Mouse (Mus musculus): ENCODE measurements around the gene Gli1. TPM values are rescaled to one million over a fixed set of nuclear protein-coding genes. Genes with fewer than 3 reads are reported as not detected.

The Gli1 gene
- 1.00 TPM for polyA plus RNA-seq (2012; fragmentation: generic; extraction: Trizol)

GRCm38 (mm10) chr10:127341891-127342639 lies at the start of gene Gli1:
TSS of gene Gli1 (minus strand) at chr10:127341974.
- Histone ChIP-seq H3K36me3 (ENCODE audit: control insufficient read depth, insufficient read depth) (no peaks in the 10 kb centered on the region), H3ac (ENCODE audit: control insufficient read depth, insufficient read length) (no peak within 1 kb of the TSS), H3K79me2 (ENCODE audit: control insufficient read depth, insufficient read depth) (no peaks in the 10 kb centered on the region), H3K4me2 (ENCODE audit: low read depth) (peak within 1 kb of the TSS; percentile 100), H3K27me3 (ENCODE audit: control insufficient read depth, insufficient read depth, insufficient read length) (no peaks in the 10 kb centered on the region), H3K4me3 (peak within 1 kb of the TSS; percentile 37)
- TF ChIP-seq MYOG (IDR thresholded peaks at IDR 0.05; ENCODE audit: control insufficient read depth in 1 of 3, insufficient read depth in 1 of 3, insufficient read length in 2 of 3, low read depth in 2 of 3) (no peak), MAX (IDR thresholded peaks at IDR 0.05; ENCODE audit: low read depth) (peak; percentile 30)

DNA sequence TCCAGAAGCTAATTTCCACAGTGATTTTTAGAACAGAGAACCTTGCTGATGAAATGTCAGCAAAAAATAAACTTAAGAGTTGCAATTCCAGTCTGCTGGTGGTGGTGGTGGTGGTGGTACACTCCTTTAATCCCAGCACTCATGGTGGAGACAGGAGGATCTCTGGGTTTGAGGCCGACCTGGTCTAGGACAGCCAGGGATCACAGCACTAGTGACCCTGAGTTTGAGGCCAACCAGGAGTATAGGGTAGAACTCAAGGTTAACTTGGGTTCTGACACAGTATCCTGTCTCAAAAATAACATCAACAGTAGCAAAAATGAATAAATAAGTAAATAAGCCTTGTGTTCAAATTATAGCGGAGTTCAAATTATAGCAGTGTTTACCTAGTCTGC lies 40.0 kb upstream of the Gli1 start:
- TF ChIP-seq POLR2AphosphoS2 (IDR thresholded peaks at IDR 0.05; ENCODE audit: insufficient read length, low read depth) (no peak), TCF12 (IDR thresholded peaks at IDR 0.05; ENCODE audit: insufficient read depth, poor library complexity, severe bottlenecking) (no peak), E2F4 (IDR thresholded peaks at IDR 0.05; ENCODE audit: insufficient read depth) (no peak), SRF (IDR thresholded peaks at IDR 0.05; ENCODE audit: control insufficient read depth, insufficient read length, low read depth) (no peak), MYOG (IDR thresholded peaks at IDR 0.05; ENCODE audit: control insufficient read depth in 1 of 3, insufficient read depth in 1 of 3, insufficient read length in 2 of 3, low read depth in 2 of 3) (no peak), USF1 (IDR thresholded peaks at IDR 0.05; ENCODE audit: low read depth) (no peak), MAX (IDR thresholded peaks at IDR 0.05; ENCODE audit: low read depth) (no peak), TCF3 (IDR thresholded peaks at IDR 0.05; ENCODE audit: insufficient read length, low read depth) (no peak), POLR2A (IDR thresholded peaks at IDR 0.05; ENCODE audit: insufficient read length, low read depth) (no peak), MYOD1 (IDR thresholded peaks at IDR 0.05; ENCODE audit: control insufficient read depth in 1 of 3, insufficient read length in 2 of 3, low read depth in 2 of 3) (no peak), CEBPB (IDR thresholded peaks at IDR 0.05; ENCODE audit: insufficient read depth, poor library complexity, severe bottlenecking) (no peak), REST (IDR thresholded peaks at IDR 0.05; ENCODE audit: insufficient read depth, insufficient read length) (no peak)
- H3K4me2 ChIP-seq (ENCODE audit: low read depth) = peak overlapping the region; percentile 95
- peaks cover 57% of the 10 kb centered on the region for H3K79me2 ChIP-seq (ENCODE audit: control insufficient read depth, insufficient read depth)
- no peaks in the 10 kb centered on the region for H3K36me3 ChIP-seq (ENCODE audit: control insufficient read depth, insufficient read depth)
- no peaks in the 10 kb centered on the region for H3K27me3 ChIP-seq (ENCODE audit: control insufficient read depth, insufficient read depth, insufficient read length)
- peak overlapping the region; percentile 58 for H3K4me3 ChIP-seq
- H3ac ChIP-seq (ENCODE audit: control insufficient read depth, insufficient read length) = peak overlapping the region; percentile 82

DNA sequence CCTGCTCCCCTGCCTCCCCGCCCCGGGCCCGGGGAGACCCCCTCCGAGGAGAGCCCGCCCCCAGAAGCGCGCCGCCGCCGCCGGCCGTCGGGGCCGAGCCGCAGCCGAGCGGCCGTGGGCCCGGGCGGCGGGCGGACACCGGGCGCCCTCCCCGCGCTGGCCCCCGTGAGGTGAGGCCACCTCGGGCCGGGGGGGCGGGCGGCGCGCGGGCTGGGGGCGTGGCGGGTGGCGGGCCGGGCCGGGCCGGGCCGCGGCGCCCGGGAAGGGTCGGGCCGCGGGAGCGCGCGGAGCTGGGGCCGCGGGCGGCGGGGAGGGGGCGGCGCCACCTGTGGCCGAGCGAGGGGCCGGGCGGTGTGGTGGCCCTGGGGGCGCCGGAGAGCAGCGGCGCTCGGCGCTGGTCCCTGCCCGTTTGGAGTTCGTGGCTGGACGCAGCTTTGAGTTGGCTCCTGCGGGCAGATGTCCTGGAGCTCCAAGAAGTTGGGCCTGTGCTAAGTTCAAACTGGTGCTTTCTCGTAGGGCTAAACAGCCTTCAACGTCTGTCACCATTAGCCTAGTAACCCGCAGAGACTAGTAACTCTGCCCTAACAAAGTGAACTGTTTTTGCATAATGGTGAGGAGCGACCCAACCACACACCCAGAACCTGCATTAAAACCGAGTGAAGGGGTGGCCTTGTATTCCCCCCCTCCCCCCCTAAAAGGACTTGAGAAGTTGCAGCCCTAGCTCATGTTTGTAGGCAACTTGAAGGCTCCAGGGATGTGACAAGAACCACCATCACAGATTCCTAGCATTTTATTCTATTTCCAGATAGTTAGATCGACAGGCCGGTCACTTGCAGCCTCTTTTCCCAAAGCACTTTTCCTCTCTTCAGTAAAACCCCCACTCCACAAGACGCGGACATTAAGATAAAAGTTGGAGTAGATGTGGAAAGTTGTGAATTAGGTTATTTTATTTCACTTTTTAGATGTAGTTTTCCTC lies 39.3 kb upstream of the Gli1 start:
- H3K27me3 ChIP-seq (ENCODE audit: control insufficient read depth, insufficient read depth, insufficient read length) = no peaks in the 10 kb centered on the region
- TF ChIP-seq MYOD1 (IDR thresholded peaks at IDR 0.05; ENCODE audit: control insufficient read depth in 1 of 3, insufficient read length in 2 of 3, low read depth in 2 of 3) (peak in 1 of 3 experiments; percentile 60), USF1 (IDR thresholded peaks at IDR 0.05; ENCODE audit: low read depth) (no peak), POLR2A (IDR thresholded peaks at IDR 0.05; ENCODE audit: insufficient read length, low read depth) (peak; percentile 66), MYOG (IDR thresholded peaks at IDR 0.05; ENCODE audit: control insufficient read depth in 1 of 3, insufficient read depth in 1 of 3, insufficient read length in 2 of 3, low read depth in 2 of 3) (peak in 1 of 3 experiments; percentile 45)
- H3K4me3 ChIP-seq = peak overlapping the region; percentile 58
- no peaks in the 10 kb centered on the region for H3K36me3 ChIP-seq (ENCODE audit: control insufficient read depth, insufficient read depth)
- peak overlapping the region; percentile 95 for H3K4me2 ChIP-seq (ENCODE audit: low read depth)
- peak overlapping the region; percentile 82 for H3ac ChIP-seq (ENCODE audit: control insufficient read depth, insufficient read length)
- peaks cover 50% of the 10 kb centered on the region for H3K79me2 ChIP-seq (ENCODE audit: control insufficient read depth, insufficient read depth)

- peaks cover 42% of the 10 kb centered on the region for H3K79me2 ChIP-seq (ENCODE audit: control insufficient read depth, insufficient read depth)
- H3K4me3 ChIP-seq = peak within 1 kb of the TSS; percentile 58
- no peaks in the 10 kb centered on the region for H3K27me3 ChIP-seq (ENCODE audit: control insufficient read depth, insufficient read depth, insufficient read length)
- peak within 1 kb of the TSS; percentile 82 for H3ac ChIP-seq (ENCODE audit: control insufficient read depth, insufficient read length)
- H3K4me2 ChIP-seq (ENCODE audit: low read depth) = peak within 1 kb of the TSS; percentile 96
- TF ChIP-seq MYOD1 (IDR thresholded peaks at IDR 0.05; ENCODE audit: control insufficient read depth in 1 of 3, insufficient read length in 2 of 3, low read depth in 2 of 3) (peak in 1 of 3 experiments; percentile 1), POLR2A (IDR thresholded peaks at IDR 0.05; ENCODE audit: insufficient read length, low read depth) (peak; percentile 79), POLR2AphosphoS2 (IDR thresholded peaks at IDR 0.05; ENCODE audit: insufficient read length, low read depth) (peak; percentile 89), MYOG (IDR thresholded peaks at IDR 0.05; ENCODE audit: control insufficient read depth in 1 of 3, insufficient read depth in 1 of 3, insufficient read length in 2 of 3, low read depth in 2 of 3) (no peak)
- no peaks in the 10 kb centered on the region for H3K36me3 ChIP-seq (ENCODE audit: control insufficient read depth, insufficient read depth)
Measured at GRCm38 (mm10) chr10:127380251-127380691, 38.5 kb upstream of the Gli1 start, which contains the start of gene R3hdm2. TSS of gene R3hdm2 (plus strand) at chr10:127380327.

- Histone ChIP-seq H3ac (ENCODE audit: control insufficient read depth, insufficient read length) (peak overlapping the region; percentile 82), H3K4me2 (ENCODE audit: low read depth) (peak overlapping the region; percentile 96), H3K4me3 (peak overlapping the region; percentile 58), H3K36me3 (ENCODE audit: control insufficient read depth, insufficient read depth) (no peaks in the 10 kb centered on the region), H3K27me3 (ENCODE audit: control insufficient read depth, insufficient read depth, insufficient read length) (no peaks in the 10 kb centered on the region), H3K79me2 (ENCODE audit: control insufficient read depth, insufficient read depth) (peaks cover 36% of the 10 kb centered on the region)
- TF ChIP-seq MAX (IDR thresholded peaks at IDR 0.05; ENCODE audit: low read depth) (no peak), MYOD1 (IDR thresholded peaks at IDR 0.05; ENCODE audit: control insufficient read depth in 1 of 3, insufficient read length in 2 of 3, low read depth in 2 of 3) (no peak), TCF3 (IDR thresholded peaks at IDR 0.05; ENCODE audit: insufficient read length, low read depth) (no peak), USF1 (IDR thresholded peaks at IDR 0.05; ENCODE audit: low read depth) (no peak), MYOG (IDR thresholded peaks at IDR 0.05; ENCODE audit: control insufficient read depth in 1 of 3, insufficient read depth in 1 of 3, insufficient read length in 2 of 3, low read depth in 2 of 3) (no peak), E2F4 (IDR thresholded peaks at IDR 0.05; ENCODE audit: insufficient read depth) (no peak), POLR2AphosphoS2 (IDR thresholded peaks at IDR 0.05; ENCODE audit: insufficient read length, low read depth) (no peak), SRF (IDR thresholded peaks at IDR 0.05; ENCODE audit: control insufficient read depth, insufficient read length, low read depth) (no peak), POLR2A (IDR thresholded peaks at IDR 0.05; ENCODE audit: insufficient read length, low read depth) (no peak), TCF12 (IDR thresholded peaks at IDR 0.05; ENCODE audit: insufficient read depth, poor library complexity, severe bottlenecking) (no peak), CEBPB (IDR thresholded peaks at IDR 0.05; ENCODE audit: insufficient read depth, poor library complexity, severe bottlenecking) (no peak), REST (IDR thresholded peaks at IDR 0.05; ENCODE audit: insufficient read depth, insufficient read length) (no peak)
Measured at GRCm38 (mm10) chr10:127379654-127380053, 37.9 kb upstream of the Gli1 start.

Data from myocyte (in vitro differentiated cells).